27 mouse cellular contexts compared by ENCODE assay signal in genomic region chr6:35084927-35085326, GRCm38 (mm10). TPM values are rescaled to one million over a fixed set of nuclear protein-coding genes. Genes with fewer than 3 reads are reported as not detected.
DNase-seq lines count a peak whose midpoint lies in the region; ATAC-seq and TF ChIP-seq lines count a peak whose summit lies in the region.
"Had no signal": no experiment of that assay in that cellular context is flagged by ENCODE, and none has a peak within 500 bp of the region (broad histone marks: within the 10 kb centered on the region; RNA-seq: fewer than 3 reads in every experiment).

No protein-coding gene starts in this region.

- no peaks in the 10 kb centered on the region for H3K4me1 ChIP-seq in cerebellum, adult 2 months (ENCODE audit: control insufficient read depth, insufficient read depth, low read length)
- no peaks in the 10 kb centered on the region for H3K4me1 ChIP-seq in embryonic facial prominence, embryonic 13.5 days
- H3K4me1 ChIP-seq: embryonic facial prominence, embryonic 15.5 days; forebrain, embryonic 10.5 days; heart, embryonic 13.5 days; limb, embryonic 13.5 days; neural tube, embryonic 15.5 days; stomach, embryonic 15.5 days had no signal

- no peak overlapping the region for H3K4me2 ChIP-seq in embryonic facial prominence, embryonic 13.5 days
- H3K4me2 ChIP-seq: embryonic facial prominence, embryonic 15.5 days; heart, embryonic 13.5 days; limb, embryonic 13.5 days; liver, embryonic 13.5 days; lung, embryonic 14.5 days; neural tube, embryonic 15.5 days; stomach, embryonic 15.5 days had no signal

- intact Hi-C loops in gastrocnemius, adult 2 months (cut with DNase I) = no loop called here

- ATAC-seq in embryonic facial prominence, embryonic 13.5 days (ENCODE audit: insufficient number of reproducible peaks, insufficient read depth, low FRiP score, low TSS enrichment, low read depth) = 0 out of 2 replicates have a peak, but pooled peaks have one; percentile 32
- ATAC-seq: forebrain, postnatal 0 days; intestine, postnatal 0 days; midbrain, embryonic 16.5 days had no signal

- H3K27ac ChIP-seq in gastrocnemius, adult 2 months = no peak overlapping the region
- no peak overlapping the region for H3K27ac ChIP-seq in cerebellum, adult 2 months (ENCODE audit: insufficient read depth, low read length)
- H3K27ac ChIP-seq in embryonic facial prominence, embryonic 13.5 days = no peak overlapping the region
- H3K27ac ChIP-seq: embryonic facial prominence, embryonic 15.5 days; forebrain, embryonic 10.5 days; heart, embryonic 13.5 days; limb, embryonic 13.5 days; liver, embryonic 13.5 days; neural tube, embryonic 15.5 days; stomach, embryonic 15.5 days had no signal

- no peak for TF ChIP-seq POLR2A in cerebellum, adult 2 months (IDR thresholded peaks at IDR 0.05; ENCODE audit: borderline replicate concordance, insufficient read depth, low read length)

- H3K4me3 ChIP-seq in gastrocnemius, adult 2 months = no peak overlapping the region
- H3K4me3 ChIP-seq in cerebellum, adult 2 months (replicated peaks; ENCODE audit: insufficient read depth, low read depth, low read length) = no peak overlapping the region
- H3K4me3 ChIP-seq in embryonic facial prominence, embryonic 13.5 days = no peak overlapping the region
- H3K4me3 ChIP-seq: embryonic facial prominence, embryonic 15.5 days; forebrain, embryonic 10.5 days; heart, embryonic 13.5 days; limb, embryonic 13.5 days; liver, embryonic 13.5 days; myocyte; neural tube, embryonic 15.5 days; stomach, embryonic 15.5 days had no signal

- H3K36me3 ChIP-seq in embryonic facial prominence, embryonic 13.5 days = 0 out of 2 replicates have a peak, but pooled peaks cover 5% of the 10 kb centered on the region
- H3K36me3 ChIP-seq: embryonic facial prominence, embryonic 15.5 days; stomach, embryonic 15.5 days had no signal

- no peak overlapping the region for H3K9ac ChIP-seq in embryonic facial prominence, embryonic 13.5 days
- H3K9ac ChIP-seq: embryonic facial prominence, embryonic 15.5 days; forebrain, postnatal 0 days; heart, embryonic 13.5 days; limb, embryonic 13.5 days; liver, embryonic 13.5 days; lung, embryonic 14.5 days; neural tube, embryonic 15.5 days; stomach, embryonic 15.5 days had no signal

- H3K9me3 ChIP-seq in embryonic facial prominence, embryonic 13.5 days = no peaks in the 10 kb centered on the region
- H3K9me3 ChIP-seq: embryonic facial prominence, embryonic 15.5 days; forebrain, embryonic 10.5 days; heart, embryonic 13.5 days; limb, embryonic 13.5 days; liver, embryonic 13.5 days; neural tube, embryonic 15.5 days; stomach, embryonic 15.5 days had no signal

- H3K27me3 ChIP-seq in cerebellum, adult 2 months (ENCODE audit: control insufficient read depth, insufficient read depth, low read length) = no peaks in the 10 kb centered on the region
- H3K27me3 ChIP-seq in embryonic facial prominence, embryonic 13.5 days = no peaks in the 10 kb centered on the region
- H3K27me3 ChIP-seq: embryonic facial prominence, embryonic 15.5 days; heart, embryonic 13.5 days; limb, embryonic 13.5 days; liver, embryonic 13.5 days; neural tube, embryonic 15.5 days; stomach, embryonic 15.5 days had no signal

- DNase-seq in gastrocnemius, adult 2 months = peak; percentile 30
- no peak for DNase-seq in gastrocnemius, postnatal 4 days (ENCODE audit: low spot score in 2 of 2)
- DNase-seq in brain, adult 2 months (ENCODE audit: low read depth, low spot score) = peak; percentile 8
- DNase-seq in cerebellum, adult 2 months = peak; percentile 25 to 31
- no peak for DNase-seq in thymus, postnatal 36 days
- no peak for DNase-seq in lung, postnatal 10 days
- DNase-seq: adrenal gland, adult 2 months; forebrain, postnatal 0 days; heart, adult 11 months; heart, postnatal 14 days; kidney, postnatal 36 days; liver, embryonic 13.5 days; lung, embryonic 14.5 days; lung, postnatal 36 days; right cerebral cortex, adult 18-20 months; thymus, adult 18-20 months; thymus, postnatal 4 days had no signal

- no peak for TF ChIP-seq CTCF in gastrocnemius, adult 2 months (IDR thresholded peaks at IDR 0.05)
- no peak for TF ChIP-seq CTCF in cerebellum, adult 2 months (IDR thresholded peaks at IDR 0.05; ENCODE audit: borderline replicate concordance, insufficient read depth, low read depth, low read length)

- WGBS in cerebellum, adult 2 months = 61% methylated on average over 3 of the region's 3 CpGs
- WGBS in embryonic facial prominence, embryonic 13.5 days = 97% methylated on average over 3 of the region's 3 CpGs

RNA-seq across cellular contexts. Expression of gene Cnot4, which starts 48.6 kb away (rescaled TPM):
- total RNA-seq in gastrocnemius, adult 2 months (2021) = 10 to 100 TPM; 31.2 to 32.0 TPM
- 10 to 100 TPM; 26.0 to 28.7 TPM for total RNA-seq in gastrocnemius, postnatal 4 days (2021)
- 24.2 and 26.1 TPM in 2 replicates for polyA plus RNA-seq in cerebellum, adult 2 months (2012; rRNA removed)
- 35.9 and 37.4 TPM in 2 replicates for polyA plus RNA-seq in embryonic facial prominence, embryonic 13.5 days (2015; fragmentation: Nextera tagmentation; extraction: Ambion mirVana)

Comparison
In these comparisons a context has a peak if more than half of its experiments do, and no peak if none do; other contexts are left out.
1. DNase-seq: peak in gastrocnemius, adult 2 months (single experiment), brain, adult 2 months (single experiment) and cerebellum, adult 2 months (2 of 2); none in gastrocnemius, postnatal 4 days (0 of 2), thymus, postnatal 36 days (0 of 2) and lung, postnatal 10 days (single experiment).